In the genomic region with DNA sequence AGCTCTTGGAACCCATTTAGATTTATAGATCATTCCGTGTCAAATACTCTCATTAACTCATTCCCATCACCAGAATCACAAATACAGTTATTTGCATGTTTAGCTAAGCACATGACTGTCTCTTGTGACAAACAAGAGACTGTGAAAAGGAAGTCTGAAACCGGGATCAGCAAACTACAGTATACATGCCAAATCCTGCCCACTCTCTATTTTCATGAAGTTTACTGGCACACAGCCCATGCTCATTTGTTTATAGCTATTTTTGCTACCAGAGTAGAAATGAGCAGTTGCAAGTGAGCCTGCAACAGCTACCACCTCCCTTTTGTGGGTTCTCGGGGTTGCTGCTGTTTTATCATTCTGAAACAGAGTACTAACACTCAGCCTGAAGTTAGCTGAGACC, we compare ENCODE assay signal across 10 mouse cellular contexts. TPM values are rescaled to one million over a fixed set of nuclear protein-coding genes. Genes with fewer than 3 reads are reported as not detected.
DNase-seq lines count a peak whose midpoint lies in the region; ATAC-seq and TF ChIP-seq lines count a peak whose summit lies in the region.
"Had no signal": no experiment of that assay in that cellular context is flagged by ENCODE, and none has a peak within 500 bp of the region (broad histone marks: within the 10 kb centered on the region; RNA-seq: fewer than 3 reads in every experiment).

No protein-coding gene starts in this region.

- H3K36me3 ChIP-seq in liver, embryonic 12.5 days = peaks cover 37% of the 10 kb centered on the region

- H3K4me3 ChIP-seq in gastrocnemius, adult 2 months = no peak overlapping the region
- H3K4me3 ChIP-seq in liver, embryonic 12.5 days = no peak overlapping the region
- H3K4me3 ChIP-seq: limb, embryonic 13.5 days; neural tube, embryonic 13.5 days had no signal

- no peak for ATAC-seq in erythroblast, adult 5-6 weeks (replicated peaks; ENCODE audit: low FRiP score, poor library complexity, severe bottlenecking)
- no peak for ATAC-seq in liver, embryonic 12.5 days

- 0 out of 2 replicates have a peak overlapping the region, but pooled peaks have one; percentile 0 for H3K27ac ChIP-seq in gastrocnemius, adult 2 months
- no peak overlapping the region for H3K27ac ChIP-seq in liver, embryonic 12.5 days
- H3K27ac ChIP-seq: limb, embryonic 13.5 days; neural tube, embryonic 13.5 days had no signal

- intact Hi-C loops in gastrocnemius, adult 2 months (cut with DNase I) = no loop called here
- intact Hi-C loops in left cerebral cortex, postnatal 25 days (cut with DNase I) = loop anchor here (5.0 kb wide), 1 partner anchor 37 kb away; a partner anchor contains a TSS

- H3K4me2 ChIP-seq in liver, embryonic 12.5 days = no peak overlapping the region
- H3K4me2 ChIP-seq: limb, embryonic 13.5 days; neural tube, embryonic 13.5 days had no signal

- H3K9ac ChIP-seq in liver, embryonic 12.5 days = no peak overlapping the region
- H3K9ac ChIP-seq: limb, embryonic 13.5 days; neural tube, embryonic 13.5 days had no signal

- DNase-seq in gastrocnemius, adult 2 months = no peak
- no peak for DNase-seq in gastrocnemius, postnatal 25 days
- peak; percentile 6 for DNase-seq in 3T3-L1 (ENCODE audit: low read depth, low spot score)
- DNase-seq in frontal cortex, postnatal 36 days (ENCODE audit: low spot score in 2 of 2) = peak; percentile 13 to 65
- peak; percentile 45 to 67 for DNase-seq in left cerebral cortex, postnatal 25 days (ENCODE audit: low spot score in 2 of 2)
- no peak for DNase-seq in retina, postnatal 1 day

- no peaks in the 10 kb centered on the region for H3K9me3 ChIP-seq in liver, embryonic 12.5 days (replicated peaks)
- H3K9me3 ChIP-seq: limb, embryonic 13.5 days; neural tube, embryonic 13.5 days had no signal

- 74% methylated on average over 3 of the region's 3 CpGs for WGBS in liver, embryonic 12.5 days (ENCODE audit: insufficient replicate concordance)

- H3K4me1 ChIP-seq in liver, embryonic 12.5 days = no peaks in the 10 kb centered on the region; the same call in 1 of the 2 replicates
- H3K4me1 ChIP-seq: limb, embryonic 13.5 days had no signal

- H3K27me3 ChIP-seq in liver, embryonic 12.5 days (replicated peaks) = no peaks in the 10 kb centered on the region
- H3K27me3 ChIP-seq: limb, embryonic 13.5 days; neural tube, embryonic 13.5 days had no signal

- no peak for TF ChIP-seq CTCF in gastrocnemius, adult 2 months (IDR thresholded peaks at IDR 0.05)

RNA-seq across cellular contexts. Expression of a gene that starts 36.8 kb away (rescaled TPM):
- 10 to 100 TPM; 45.1 to 55.4 TPM for total RNA-seq in gastrocnemius, adult 2 months (2021)
- 10 to 100 TPM; 35.3 to 39.6 TPM for total RNA-seq in gastrocnemius, postnatal 25 days (2021)
- total RNA-seq in left cerebral cortex, postnatal 25 days (2021) = 10 to 100 TPM; 30.7 to 34.9 TPM
- 20.7 and 31.3 TPM in 2 replicates for total RNA-seq in erythroblast, adult 5-6 weeks (2015; ENCODE audit: low replicate concordance)
- total RNA-seq in erythroblast, adult 5-6 weeks (2017; ENCODE audit: low replicate concordance) = 13.5 and 14.3 TPM in 2 replicates
- polyA plus RNA-seq in liver, embryonic 12.5 days (2016; fragmentation: Nextera tagmentation; extraction: Ambion mirVana) = 4.9 and 5.2 TPM in 2 replicates

Comparison
In these comparisons a context has a peak if more than half of its experiments do, and no peak if none do; other contexts are left out.
1. DNase-seq: peak in 3T3-L1 (single experiment), frontal cortex, postnatal 36 days (2 of 2) and left cerebral cortex, postnatal 25 days (2 of 2); none in gastrocnemius, adult 2 months (single experiment), gastrocnemius, postnatal 25 days (single experiment) and retina, postnatal 1 day (single experiment).